Mouse (Mus musculus) limb, embryonic 14.5 days (tissue): ENCODE measurements around the gene Lrrk1. TPM values are rescaled to one million over a fixed set of nuclear protein-coding genes. Genes with fewer than 3 reads are reported as not detected.

Source experiments
- ATAC-seq: fragments of 200-750 bp; cut with Nextera tagmentation; 2 replicates; pipeline ENCODE4 v1.8.0; 2017; ENCODE audit warnings: low read depth, moderate number of reproducible peaks, moderate TSS enrichment; ENCODE audit not compliant: low FRiP score
- DNase-seq: peaks from one replicate; pipeline ENCODE4 v3.0.0-alpha.2; 2015; ENCODE audit warnings: low spot score
- H3K27ac ChIP-seq: fragments of 300-500 bp; sonication (generic); replicated peaks from 2 replicates; pipeline ENCODE4 v1.5.1; 2014; ENCODE audit warnings: low read depth, mild to moderate bottlenecking, low read length, moderate library complexity, mixed read lengths
- H3K27me3 ChIP-seq: fragments of 300-500 bp; sonication (generic); 2 replicates; pipeline ENCODE4 v1.6.1; 2014; ENCODE audit warnings: low read length, mixed read lengths; ENCODE audit not compliant: control insufficient read depth, insufficient read depth
- H3K36me3 ChIP-seq: fragments of 300-500 bp; sonication (generic); 2 replicates; pipeline ENCODE4 v1.6.1; 2014; ENCODE audit warnings: mild to moderate bottlenecking, low read length, moderate library complexity, mixed read lengths; ENCODE audit not compliant: control insufficient read depth, insufficient read depth
- H3K4me1 ChIP-seq: fragments of 300-500 bp; sonication (generic); 2 replicates; pipeline ENCODE4 v1.6.1; 2014; ENCODE audit warnings: antibody characterized with exemption, low read length, mixed read lengths; ENCODE audit not compliant: control insufficient read depth, insufficient read depth
- H3K4me2 ChIP-seq: fragments of 300-500 bp; sonication (generic); replicated peaks from 2 replicates; pipeline ENCODE4 v1.6.1; 2014; ENCODE audit warnings: low read depth, mild to moderate bottlenecking, low read length, moderate library complexity; ENCODE audit not compliant: severe bottlenecking
- H3K4me3 ChIP-seq: fragments of 300-500 bp; sonication (generic); replicated peaks from 2 replicates; pipeline ENCODE4 v1.5.1; 2014; ENCODE audit warnings: low read length
- H3K9ac ChIP-seq: fragments of 300-500 bp; sonication (generic); 2 replicates; pipeline ENCODE4 v1.6.1; 2014; ENCODE audit warnings: mild to moderate bottlenecking, low read depth, low read length, moderate library complexity; ENCODE audit not compliant: severe bottlenecking
- H3K9me3 ChIP-seq: fragments of 300-500 bp; sonication (generic); 2 replicates; pipeline ENCODE4 v1.6.1; 2016; ENCODE audit warnings: low read length; ENCODE audit not compliant: control insufficient read depth
- POLR2A ChIP-seq: fragments of 200-500 bp; IDR thresholded peaks from 2 replicates; pipeline ENCODE4 v1.8.0; 2012; ENCODE audit warnings: inconsistent platforms, mild to moderate bottlenecking, moderate library complexity, borderline replicate concordance; ENCODE audit not compliant: insufficient read depth, insufficient read length; ENCODE audit errors: extremely low read depth
- WGBS: fragments of 180-500 bp; shearing (Covaris S2); extraction: QIAGEN DNeasy Blood & Tissue Kit; methylation state at CpG from one replicate; pipeline ENCODE4 v1.1.7; 2014; 5-methylcytosine and 5-hydroxymethylcytosine counted together
- polyA plus RNA-seq, 2 experiments: library from polyadenylated mRNA; depleted of rRNA in 1 of 2; stranded (reverse) in 1 of 2; unstranded in 1 of 2; fragments of >200 nt; fragmentation: Nextera tagmentation in 1 of 2; extraction: Ambion mirVana in 1 of 2; gene quantifications; 2 replicates each; pipeline versions ENCODE4 v1.2.1 to v1.2.3; 2012 to 2014

Gene Lrrk1
- polyA plus RNA-seq (2012; rRNA removed) (15.3 and 16.1 TPM in 2 replicates), polyA plus RNA-seq (2014; fragmentation: Nextera tagmentation; extraction: Ambion mirVana) (13.1 and 14.4 TPM in 2 replicates)

DNA sequence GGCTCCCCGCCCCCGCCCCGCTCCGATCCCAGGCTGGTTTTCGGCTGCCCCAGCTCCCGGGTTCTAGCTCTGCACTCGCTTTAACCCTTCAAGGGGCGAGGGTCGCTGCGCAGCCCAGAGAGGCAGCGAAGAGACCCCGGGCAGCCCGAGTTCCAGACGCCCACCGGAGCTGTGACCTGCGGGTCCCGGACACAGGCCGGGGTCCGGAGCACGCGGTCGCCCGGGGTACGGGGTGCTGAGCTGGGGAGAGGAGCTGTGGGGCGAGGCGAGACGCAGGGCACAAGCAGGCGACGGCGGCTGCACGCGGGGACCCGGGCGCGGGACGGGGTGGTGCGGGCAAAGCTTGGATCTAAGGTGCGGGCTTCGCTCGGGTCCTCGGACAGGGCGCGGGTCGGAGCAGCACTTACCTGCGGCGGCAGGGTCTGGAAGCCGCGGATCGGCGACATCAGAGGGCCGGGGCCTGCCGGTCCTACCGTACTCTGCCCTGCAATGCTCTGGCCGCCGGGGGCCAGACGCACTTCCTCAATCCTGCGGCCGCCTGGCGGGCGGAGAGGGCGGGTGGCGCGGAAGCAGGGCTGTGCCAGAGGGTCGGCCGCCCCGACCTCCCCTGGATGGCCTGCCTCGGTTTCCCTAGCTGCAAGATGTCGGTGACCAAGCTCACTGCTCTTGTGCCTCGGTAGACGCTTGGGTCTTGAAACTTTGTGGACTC lies at the start of gene Lrrk1:
TSS of gene Lrrk1 (minus strand) at position 538 of the 709 bp plus-strand sequence.
- ATAC-seq (peak; percentile 74; the same call in 1 of the 2 replicates), DNase-seq (peak; percentile 26)
- peak within 1 kb of the TSS; percentile 96 for H3K4me2 ChIP-seq
- no peaks in the 10 kb centered on the region for H3K9me3 ChIP-seq
- H3K36me3 ChIP-seq = no peaks in the 10 kb centered on the region
- H3K27me3 ChIP-seq = no peaks in the 10 kb centered on the region
- WGBS = under 1% methylated on average over 39 of the region's 70 CpGs
- peak within 1 kb of the TSS; percentile 72 for H3K4me3 ChIP-seq
- H3K9ac ChIP-seq = peak within 1 kb of the TSS; percentile 90
- H3K27ac ChIP-seq = peak within 1 kb of the TSS; percentile 39
- peak; percentile 61; the same call in 1 of the 2 replicates for TF ChIP-seq POLR2A
- peaks cover 17% of the 10 kb centered on the region for H3K4me1 ChIP-seq

DNA sequence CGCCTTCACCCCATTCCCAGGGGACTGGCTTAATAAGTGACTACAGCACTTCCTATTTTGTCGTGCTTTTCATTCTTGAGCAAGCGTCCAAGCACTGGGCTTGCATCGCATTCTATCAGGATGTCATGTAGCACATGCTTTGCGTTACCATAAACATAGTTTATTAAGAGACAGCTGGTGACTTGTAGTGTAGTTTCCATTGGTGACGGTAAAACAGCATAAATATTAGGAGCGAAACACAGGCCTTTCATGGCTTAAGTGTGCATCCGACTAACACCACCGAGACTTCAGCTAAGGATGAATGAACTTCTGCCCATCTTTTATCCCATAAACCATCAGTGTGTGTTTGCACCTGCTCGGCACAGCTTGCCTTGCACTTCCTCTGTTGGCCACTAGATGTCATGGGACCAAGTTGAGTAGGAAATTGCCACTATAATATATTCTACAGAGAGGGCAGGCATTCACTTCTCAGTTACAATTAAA lies 46.3 kb upstream of the Lrrk1 start:
- H3K4me3 ChIP-seq = no peak overlapping the region
- no peak for TF ChIP-seq POLR2A
- no peak overlapping the region for H3K9ac ChIP-seq
- no peaks in the 10 kb centered on the region for H3K9me3 ChIP-seq
- WGBS = 32% methylated on average over 10 of the region's 10 CpGs
- H3K4me1 ChIP-seq = no peaks in the 10 kb centered on the region; the same call in 1 of the 2 replicates
- H3K27me3 ChIP-seq = peaks cover under 1% of the 10 kb centered on the region; the same call in 1 of the 2 replicates
- peak; percentile 54 for DNase-seq
- no peaks in the 10 kb centered on the region for H3K36me3 ChIP-seq
- H3K27ac ChIP-seq = no peak overlapping the region
- peak; percentile 55; the same call in 1 of the 2 replicates for ATAC-seq
- H3K4me2 ChIP-seq = no peak overlapping the region

GRCm38 (mm10) chr7:66427437-66428161 lies 39.4 kb upstream of the Lrrk1 start, which contains the start of gene Aldh1a3:
Gene Aldh1a3, minus strand, starts transcription at chr7:66427517.
- WGBS = 2% methylated on average over 46 of the region's 56 CpGs
- Histone ChIP-seq H3K36me3 (no peaks in the 10 kb centered on the region), H3K27me3 (peaks cover 49% of the 10 kb centered on the region), H3K9ac (peak within 1 kb of the TSS; percentile 55), H3K4me2 (peak within 1 kb of the TSS; percentile 99), H3K4me3 (peak within 1 kb of the TSS; percentile 50), H3K27ac (no peak within 1 kb of the TSS), H3K4me1 (peaks cover 2% of the 10 kb centered on the region; the same call in 1 of the 2 replicates), H3K9me3 (no peaks in the 10 kb centered on the region)
- peak; percentile 72 for ATAC-seq
- TF ChIP-seq POLR2A = no peak
- no peak for DNase-seq

GRCm38 (mm10) chr7:66427053-66427436 lies 38.9 kb upstream of the Lrrk1 start:
- no peak for TF ChIP-seq POLR2A
- DNase-seq (no peak), ATAC-seq (no peak)
- Histone ChIP-seq H3K36me3 (no peaks in the 10 kb centered on the region), H3K9ac (peak overlapping the region; percentile 55), H3K4me1 (peaks cover 2% of the 10 kb centered on the region; the same call in 1 of the 2 replicates), H3K4me3 (peak overlapping the region; percentile 50), H3K9me3 (no peaks in the 10 kb centered on the region), H3K27me3 (peaks cover 49% of the 10 kb centered on the region), H3K4me2 (peak overlapping the region; percentile 99), H3K27ac (no peak overlapping the region)
- WGBS = 3% methylated on average over 22 of the region's 23 CpGs

- H3K4me2 ChIP-seq = no peak overlapping the region
- H3K4me3 ChIP-seq = no peak overlapping the region
- DNase-seq = no peak
- WGBS = 63% methylated on average over 8 of the region's 8 CpGs
- H3K27me3 ChIP-seq = peaks cover 24% of the 10 kb centered on the region
- no peaks in the 10 kb centered on the region for H3K4me1 ChIP-seq
- H3K9me3 ChIP-seq = no peaks in the 10 kb centered on the region
- H3K27ac ChIP-seq = no peak overlapping the region
- ATAC-seq = no peak
- H3K9ac ChIP-seq = no peak overlapping the region
- no peak for TF ChIP-seq POLR2A
- no peaks in the 10 kb centered on the region for H3K36me3 ChIP-seq
These were observed 33.8 kb upstream of the Lrrk1 start for GRCm38 (mm10) chr7:66421903-66422302.
